Comparison of ENCODE assay signal across 14 mouse cellular contexts in genomic region chr15:98729791-98730545, GRCm38 (mm10). TPM values are rescaled to one million over a fixed set of nuclear protein-coding genes. Genes with fewer than 3 reads are reported as not detected.
"Had no signal": no experiment of that assay in that cellular context is flagged by ENCODE, and none has a peak within 500 bp of the region (broad histone marks: within the 10 kb centered on the region; RNA-seq: fewer than 3 reads in every experiment).

No protein-coding gene starts in this region.

- H3K27me3 ChIP-seq: limb, embryonic 15.5 days had no signal

- H3K36me3 ChIP-seq: midbrain, embryonic 15.5 days had no signal

- H3K4me3 ChIP-seq: limb, embryonic 15.5 days; midbrain, embryonic 10.5 days; midbrain, embryonic 15.5 days had no signal

- DNase-seq: kidney, postnatal 14 days; layer of hippocampus, adult 9-11 months; layer of hippocampus, postnatal 36 days; lung, adult 18-20 months; lung, postnatal 4 days; thymus, postnatal 4 days had no signal

- H3K9me3 ChIP-seq: limb, embryonic 15.5 days; midbrain, embryonic 10.5 days; midbrain, embryonic 15.5 days had no signal

- H3K4me2 ChIP-seq: limb, embryonic 15.5 days; midbrain, embryonic 15.5 days had no signal

- H3K9ac ChIP-seq: limb, embryonic 15.5 days; liver, embryonic 14.5 days; midbrain, embryonic 15.5 days had no signal

- ATAC-seq: intestine, embryonic 16.5 days; midbrain, embryonic 15.5 days had no signal

- H3K27ac ChIP-seq: limb, embryonic 15.5 days; liver, embryonic 14.5 days; midbrain, embryonic 10.5 days; midbrain, embryonic 15.5 days; stomach, postnatal 0 days had no signal

RNA-seq across cellular contexts. Expression of gene Ccdc65, which starts 22.0 kb away (rescaled TPM):
- total RNA-seq: megakaryocyte, adult 5-6 weeks; neutrophil, adult 5-6 weeks had no signal

RNA-seq across cellular contexts. Expression of gene Wnt10b, which starts 48.0 kb away (rescaled TPM):
- polyA plus RNA-seq: midbrain, embryonic 15.5 days had no signal
